Mouse (Mus musculus) bone marrow, adult 2 months (tissue): Measurements from ENCODE around the gene Mief1. TPM values are rescaled to one million over a fixed set of nuclear protein-coding genes. Genes with fewer than 3 reads are reported as not detected.

Experiments used
- H3K27ac ChIP-seq: fragments of 200-500 bp; 2 replicates; pipeline ENCODE4 v1.5.1; 2012; ENCODE audit warnings: low read depth, mild to moderate bottlenecking, control low read depth, inconsistent platforms, low read length; ENCODE audit not compliant: control insufficient read depth, poor library complexity, insufficient read depth
- H3K4me1 ChIP-seq: fragments of 200-500 bp; 2 replicates; pipeline ENCODE4 v1.6.1; 2011; ENCODE audit warnings: low read length; ENCODE audit not compliant: control insufficient read depth, insufficient read depth
- H3K4me3 ChIP-seq: fragments of 200-500 bp; replicated peaks from 2 replicates; pipeline ENCODE3; 2011; ENCODE audit warnings: mild to moderate bottlenecking, low read depth, low read length, control low read depth; ENCODE audit not compliant: control insufficient read depth
- CTCF ChIP-seq: fragments of 200-500 bp; IDR thresholded peaks from 2 replicates; pipeline ENCODE4 v1.5.1; 2011; ENCODE audit warnings: low read length, control low read depth; ENCODE audit not compliant: control insufficient read depth, insufficient read depth
- POLR2A ChIP-seq: fragments of 200-500 bp; IDR thresholded peaks from 2 replicates; pipeline ENCODE4 v1.6.1; 2011; ENCODE audit warnings: low read depth, mild to moderate bottlenecking, control low read depth, low read length, borderline replicate concordance; ENCODE audit not compliant: control insufficient read depth
- WGBS: fragments of 180-500 bp; shearing (Covaris S2); methylation state at CpG from one replicate; pipeline ENCODE4 v1.1.7; 2018; 5-methylcytosine and 5-hydroxymethylcytosine counted together
- polyA plus RNA-seq: library from polyadenylated mRNA; stranded (reverse); fragments of >200 nt; gene quantifications from 2 replicates; pipeline ENCODE4 v1.2.4, GENCODE M21; 2011; ENCODE audit warnings: low replicate concordance; ENCODE audit not compliant: missing spikeins, insufficient read depth, insufficient read length

Mief1 gene
- polyA plus RNA-seq = 11.5 and 16.3 TPM in 2 replicates

GRCm38 (mm10) chr15:80233733-80234509, at the start of gene Mief1:
TSS of gene Mief1 (plus strand) at chr15:80234018.
- peak; percentile 59; the same call in 1 of the 2 replicates for TF ChIP-seq POLR2A
- TF ChIP-seq CTCF = 0 out of 2 replicates have a peak, but pooled peaks have one; percentile 14
- H3K4me1 ChIP-seq = no peaks in the 10 kb centered on the region; the same call in 1 of the 2 replicates
- peak within 1 kb of the TSS; percentile 82 for H3K4me3 ChIP-seq
- peak within 1 kb of the TSS; percentile 66 for H3K27ac ChIP-seq
- WGBS = under 1% methylated on average over 64 of the region's 67 CpGs

- TF ChIP-seq CTCF (no peak), POLR2A (no peak)
- H3K4me1 ChIP-seq = no peaks in the 10 kb centered on the region
- no peak overlapping the region for H3K27ac ChIP-seq
- H3K4me3 ChIP-seq = no peak overlapping the region
- WGBS = 73% methylated on average over 5 of the region's 5 CpGs
Measured at GRCm38 (mm10) chr15:80188927-80189326, 44.9 kb upstream of the Mief1 start.

GRCm38 (mm10) chr15:80190075-80190474, 43.7 kb upstream of the Mief1 start:
- TF ChIP-seq POLR2A = no peak
- no peak for TF ChIP-seq CTCF
- 81% methylated on average over 4 of the region's 4 CpGs for whole genome bisulfite sequencing
- Histone ChIP-seq H3K4me1 (no peaks in the 10 kb centered on the region), H3K4me3 (no peak overlapping the region), H3K27ac (no peak overlapping the region)

GRCm38 (mm10) chr15:80191585-80192245, 42.1 kb upstream of the Mief1 start:
- H3K4me3 ChIP-seq = no peak overlapping the region
- TF ChIP-seq CTCF (no peak), POLR2A (no peak)
- no peaks in the 10 kb centered on the region for H3K4me1 ChIP-seq
- no peak overlapping the region for H3K27ac ChIP-seq
- WGBS = 59% methylated on average over 8 of the region's 8 CpGs

GRCm38 (mm10) chr15:80192246-80192585, 41.6 kb upstream of the Mief1 start:
- WGBS = 51% methylated on average over 6 of the region's 6 CpGs
- H3K27ac ChIP-seq = no peak overlapping the region
- no peak overlapping the region for H3K4me3 ChIP-seq
- H3K4me1 ChIP-seq = no peaks in the 10 kb centered on the region
- TF ChIP-seq POLR2A = no peak
- no peak for TF ChIP-seq CTCF

GRCm38 (mm10) chr15:80192847-80193246, 41.0 kb upstream of the Mief1 start:
- H3K4me1 ChIP-seq = no peaks in the 10 kb centered on the region
- WGBS = 37% methylated on average over 7 of the region's 7 CpGs
- no peak overlapping the region for H3K27ac ChIP-seq
- TF ChIP-seq POLR2A = no peak
- no peak for TF ChIP-seq CTCF
- H3K4me3 ChIP-seq = no peak overlapping the region

- Histone ChIP-seq H3K4me1 (no peaks in the 10 kb centered on the region), H3K4me3 (no peak overlapping the region), H3K27ac (no peak overlapping the region)
- 79% methylated on average over 2 of the region's 2 CpGs for WGBS
- TF ChIP-seq POLR2A (no peak), CTCF (no peak)
Measured at GRCm38 (mm10) chr15:80199556-80199955, 34.3 kb upstream of the Mief1 start.

GRCm38 (mm10) chr15:80202111-80202775, 31.6 kb upstream of the Mief1 start:
- no peak overlapping the region for H3K4me3 ChIP-seq
- no peak overlapping the region for H3K27ac ChIP-seq
- no peak for TF ChIP-seq POLR2A
- TF ChIP-seq CTCF = no peak
- 69% methylated on average over 6 of the region's 6 CpGs for WGBS
- H3K4me1 ChIP-seq = no peaks in the 10 kb centered on the region

GRCm38 (mm10) chr15:80203406-80203805, 30.4 kb upstream of the Mief1 start:
- 25% methylated on average over 4 of the region's 4 CpGs for WGBS
- H3K4me1 ChIP-seq = no peaks in the 10 kb centered on the region
- H3K4me3 ChIP-seq = no peak overlapping the region
- H3K27ac ChIP-seq = no peak overlapping the region
- TF ChIP-seq CTCF = no peak
- no peak for TF ChIP-seq POLR2A
